Mouse (Mus musculus): ENCODE results near the gene Zfhx3. TPM values are rescaled to one million over a fixed set of nuclear protein-coding genes. Genes with fewer than 3 reads are reported as not detected.

The Zfhx3 gene
- polyA plus RNA-seq, 2 experiments: 0.25 to 0.65 TPM

- 81% methylated on average over 13 of the region's 13 CpGs for WGBS (ENCODE audit: insufficient replicate concordance)
- no peaks in the 10 kb centered on the region; the same call in 1 of the 2 replicates for H3K9me3 ChIP-seq (ENCODE audit: control insufficient read depth, low read length)
- TF ChIP-seq CTCF (IDR thresholded peaks at IDR 0.05; ENCODE audit: low read depth) (no peak), EP300 (IDR thresholded peaks at IDR 0.05; ENCODE audit: low read depth) (no peak)
- no peak overlapping the region for H3K27ac ChIP-seq
- no peak overlapping the region for H3K4me3 ChIP-seq (ENCODE audit: insufficient read depth in 1 of 2, low read depth in 2 of 2, low read length in 2 of 2)
- H3K4me1 ChIP-seq (replicated peaks; ENCODE audit: control insufficient read depth in 2 of 2, insufficient read depth in 2 of 2, low read length in 1 of 2): no peaks in the 10 kb centered on the region
- no peak overlapping the region for H3K4me2 ChIP-seq (ENCODE audit: low read depth)
- H3K9ac ChIP-seq (replicated peaks): no peak overlapping the region
- no peaks in the 10 kb centered on the region for H3K36me3 ChIP-seq (replicated peaks; ENCODE audit: control insufficient read depth, insufficient read depth, low read depth)
- no peaks in the 10 kb centered on the region for H3K27me3 ChIP-seq (ENCODE audit: control insufficient read depth, insufficient read depth, low read length)
- ATAC-seq (ENCODE audit: insufficient read depth) (no peak), DNase-seq (ENCODE audit: low read depth in 3 of 3, low spot score in 3 of 3) (no peak)
Measured at GRCm38 (mm10) chr8:108944312-108944711, 1001.9 kb downstream of the Zfhx3 start.

- Histone ChIP-seq H3K4me2 (ENCODE audit: low read depth) (no peak overlapping the region), H3K27ac (no peak overlapping the region), H3K36me3 (replicated peaks; ENCODE audit: control insufficient read depth, insufficient read depth, low read depth) (no peaks in the 10 kb centered on the region; the same call in 1 of the 2 replicates), H3K9ac (replicated peaks) (no peak overlapping the region), H3K27me3 (ENCODE audit: control insufficient read depth, insufficient read depth, low read length) (no peaks in the 10 kb centered on the region), H3K9me3 (ENCODE audit: control insufficient read depth, low read length) (peaks cover 6% of the 10 kb centered on the region), H3K4me3 (ENCODE audit: insufficient read depth in 1 of 2, low read depth in 2 of 2, low read length in 2 of 2) (no peak overlapping the region), H3K4me1 (replicated peaks; ENCODE audit: control insufficient read depth in 2 of 2, insufficient read depth in 2 of 2, low read length in 1 of 2) (no peaks in the 10 kb centered on the region)
- TF ChIP-seq EP300 (IDR thresholded peaks at IDR 0.05; ENCODE audit: low read depth) (no peak), CTCF (IDR thresholded peaks at IDR 0.05; ENCODE audit: low read depth) (no peak)
- WGBS (ENCODE audit: insufficient replicate concordance): 88% methylated on average over 21 of the region's 21 CpGs
- DNase-seq (ENCODE audit: low read depth in 3 of 3, low spot score in 3 of 3) (no peak), ATAC-seq (ENCODE audit: insufficient read depth) (no peak)
Measured at GRCm38 (mm10) chr8:108950311-108950710, 1007.9 kb downstream of the Zfhx3 start.

GRCm38 (mm10) chr8:108951560-108951959 lies 1009.1 kb downstream of the Zfhx3 start:
- Histone ChIP-seq H3K27me3 (ENCODE audit: control insufficient read depth, insufficient read depth, low read length) (no peaks in the 10 kb centered on the region), H3K4me3 (ENCODE audit: insufficient read depth in 1 of 2, low read depth in 2 of 2, low read length in 2 of 2) (no peak overlapping the region), H3K4me1 (replicated peaks; ENCODE audit: control insufficient read depth in 2 of 2, insufficient read depth in 2 of 2, low read length in 1 of 2) (no peaks in the 10 kb centered on the region), H3K9ac (replicated peaks) (no peak overlapping the region), H3K27ac (no peak overlapping the region), H3K36me3 (replicated peaks; ENCODE audit: control insufficient read depth, insufficient read depth, low read depth) (no peaks in the 10 kb centered on the region; the same call in 1 of the 2 replicates), H3K4me2 (ENCODE audit: low read depth) (no peak overlapping the region), H3K9me3 (ENCODE audit: control insufficient read depth, low read length) (peaks cover 6% of the 10 kb centered on the region)
- DNase-seq (ENCODE audit: low read depth in 3 of 3, low spot score in 3 of 3): no peak
- no peak for ATAC-seq (ENCODE audit: insufficient read depth)
- 74% methylated on average over 12 of the region's 12 CpGs for WGBS (ENCODE audit: insufficient replicate concordance)
- TF ChIP-seq CTCF (IDR thresholded peaks at IDR 0.05; ENCODE audit: low read depth): no peak
- TF ChIP-seq EP300 (IDR thresholded peaks at IDR 0.05; ENCODE audit: low read depth): no peak

GRCm38 (mm10) chr8:108956416-108956815 lies 1014.0 kb downstream of the Zfhx3 start:
- TF ChIP-seq EP300 (IDR thresholded peaks at IDR 0.05; ENCODE audit: low read depth): no peak
- DNase-seq (ENCODE audit: low read depth in 3 of 3, low spot score in 3 of 3) (no peak), ATAC-seq (ENCODE audit: insufficient read depth) (no peak)
- Histone ChIP-seq H3K9me3 (ENCODE audit: control insufficient read depth, low read length) (no peaks in the 10 kb centered on the region), H3K4me2 (ENCODE audit: low read depth) (0 out of 2 replicates have a peak overlapping the region, but pooled peaks have one; percentile 13), H3K9ac (replicated peaks) (no peak overlapping the region), H3K36me3 (replicated peaks; ENCODE audit: control insufficient read depth, insufficient read depth, low read depth) (no peaks in the 10 kb centered on the region), H3K4me3 (ENCODE audit: insufficient read depth in 1 of 2, low read depth in 2 of 2, low read length in 2 of 2) (no peak overlapping the region), H3K4me1 (replicated peaks; ENCODE audit: control insufficient read depth in 2 of 2, insufficient read depth in 2 of 2, low read length in 1 of 2) (no peaks in the 10 kb centered on the region), H3K27ac (no peak overlapping the region), H3K27me3 (ENCODE audit: control insufficient read depth, insufficient read depth, low read length) (no peaks in the 10 kb centered on the region)
- 60% methylated on average over 37 of the region's 37 CpGs for WGBS (ENCODE audit: insufficient replicate concordance)

GRCm38 (mm10) chr8:108962516-108962915 lies 1020.1 kb downstream of the Zfhx3 start:
- Histone ChIP-seq H3K27ac (no peak overlapping the region), H3K4me1 (replicated peaks; ENCODE audit: control insufficient read depth in 2 of 2, insufficient read depth in 2 of 2, low read length in 1 of 2) (no peaks in the 10 kb centered on the region), H3K9ac (replicated peaks) (no peak overlapping the region), H3K9me3 (ENCODE audit: control insufficient read depth, low read length) (no peaks in the 10 kb centered on the region), H3K4me2 (ENCODE audit: low read depth) (no peak overlapping the region), H3K4me3 (ENCODE audit: insufficient read depth in 1 of 2, low read depth in 2 of 2, low read length in 2 of 2) (no peak overlapping the region), H3K36me3 (replicated peaks; ENCODE audit: control insufficient read depth, insufficient read depth, low read depth) (no peaks in the 10 kb centered on the region), H3K27me3 (ENCODE audit: control insufficient read depth, insufficient read depth, low read length) (no peaks in the 10 kb centered on the region)
- DNase-seq (ENCODE audit: low read depth in 3 of 3, low spot score in 3 of 3) (no peak), ATAC-seq (ENCODE audit: insufficient read depth) (no peak)
- WGBS (ENCODE audit: insufficient replicate concordance): 57% methylated on average over 7 of the region's 7 CpGs
- no peak for TF ChIP-seq EP300 (IDR thresholded peaks at IDR 0.05; ENCODE audit: low read depth)
- TF ChIP-seq CTCF (IDR thresholded peaks at IDR 0.05; ENCODE audit: low read depth): no peak

All from liver, embryonic 14.5 days (tissue).